Mouse (Mus musculus): ENCODE data around the gene Gm9046. TPM values are rescaled to one million over a fixed set of nuclear protein-coding genes. Genes with fewer than 3 reads are reported as not detected.
"Not testable (repeated sequence)": the region's sequence is repeated elsewhere in the genome, so short reads cannot be mapped to it uniquely, and the experiment has no call there.

The Gm9046 gene
- total RNA-seq (2021), result not detected

DNA sequence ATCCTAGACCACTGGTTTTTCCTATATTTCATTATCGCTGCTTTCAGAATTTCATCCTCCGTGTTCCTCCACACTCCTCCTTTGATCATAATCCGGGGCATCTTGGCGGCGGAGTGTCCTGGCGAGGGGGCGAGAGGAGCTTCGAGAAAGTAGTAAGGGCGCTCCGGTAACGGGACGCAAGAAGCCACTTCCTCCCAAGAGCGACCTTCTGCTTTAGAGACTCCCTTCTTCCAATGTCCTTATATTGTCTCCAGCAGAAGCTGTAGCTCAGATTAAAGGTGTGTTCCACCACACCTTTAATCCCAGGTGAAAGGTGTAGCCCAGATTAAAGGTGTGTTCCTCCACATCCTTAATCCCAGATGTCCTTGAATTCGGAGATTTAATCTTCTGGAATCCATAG lies at the start of gene Gm9046:
Gm9046 (minus strand) TSS at position 101 of the 400 bp plus-strand sequence.
- DNase-seq (ENCODE audit: low spot score in 2 of 2); intact Hi-C loops (cut with DNase I): not testable (repeated sequence)

DNA sequence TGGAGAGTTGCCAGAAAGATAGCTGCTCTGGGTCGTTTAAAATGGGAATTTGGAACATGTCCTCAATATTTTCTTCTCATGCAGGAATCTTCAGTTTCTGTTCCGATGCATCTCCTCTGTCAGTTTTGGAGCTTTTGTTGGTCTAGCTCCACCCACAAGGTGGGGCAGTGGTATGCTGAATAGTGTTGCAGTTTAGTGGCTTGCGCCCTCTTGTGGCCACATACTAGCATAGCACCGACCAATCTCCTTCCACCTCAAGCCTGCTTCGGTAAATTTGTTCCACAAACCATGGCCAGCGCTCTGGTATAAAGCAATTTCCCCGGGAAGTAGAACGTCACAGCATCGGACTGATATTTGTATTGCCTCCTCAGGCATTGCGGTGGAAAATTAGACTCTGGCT lies 27.4 kb upstream of the Gm9046 start:
- intact Hi-C loops (cut with DNase I), result no loop called here
- peak; percentile 75 to 76 for DNase-seq (ENCODE audit: low spot score in 2 of 2)

DNA sequence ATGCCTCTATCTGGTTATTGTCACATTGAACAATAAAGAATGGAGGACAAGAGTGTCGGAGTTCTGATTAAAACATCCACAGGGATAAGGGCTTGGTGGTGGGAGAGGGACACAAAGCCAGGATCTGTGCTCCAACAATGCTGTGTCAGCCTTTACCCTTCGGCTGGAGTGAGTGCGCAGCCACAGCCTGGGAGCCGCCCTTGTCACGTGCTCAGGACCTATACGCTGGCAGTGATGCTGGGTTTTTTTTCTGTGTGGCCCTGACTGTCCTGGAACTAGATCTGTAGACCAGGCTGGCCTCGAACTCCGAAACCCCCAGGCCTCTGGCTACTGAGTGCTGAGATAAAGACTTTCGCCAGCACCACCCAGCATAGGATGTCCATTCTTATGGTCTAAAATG lies 26.5 kb upstream of the Gm9046 start:
- no peak for DNase-seq (ENCODE audit: low spot score in 2 of 2)
- intact Hi-C loops (cut with DNase I), result no loop called here

DNA sequence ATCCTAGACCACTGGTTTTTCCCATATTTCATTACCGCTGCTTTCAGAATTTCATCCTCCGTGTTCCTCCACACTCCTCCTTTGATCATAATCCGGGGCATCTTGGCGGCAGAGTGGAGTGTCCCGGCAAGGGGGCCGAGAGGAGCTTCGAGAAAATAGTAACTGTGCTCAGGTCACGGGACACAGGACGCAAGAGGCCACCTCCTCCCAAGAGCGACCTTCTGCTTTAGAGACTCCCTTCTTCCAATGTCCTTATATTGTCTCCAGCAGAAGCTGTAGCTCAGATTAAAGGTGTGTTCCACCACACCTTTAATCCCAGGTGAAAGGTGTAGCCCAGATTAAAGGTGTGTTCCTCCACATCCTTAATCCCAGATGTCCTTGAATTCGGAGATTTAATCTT lies 10.9 kb upstream of the Gm9046 start, which contains the start of gene Gm9049:
Gm9049 (minus strand) TSS at position 101 of the 400 bp plus-strand sequence.
- intact Hi-C loops (cut with DNase I); DNase-seq (ENCODE audit: low spot score in 2 of 2): not testable (repeated sequence)

DNA sequence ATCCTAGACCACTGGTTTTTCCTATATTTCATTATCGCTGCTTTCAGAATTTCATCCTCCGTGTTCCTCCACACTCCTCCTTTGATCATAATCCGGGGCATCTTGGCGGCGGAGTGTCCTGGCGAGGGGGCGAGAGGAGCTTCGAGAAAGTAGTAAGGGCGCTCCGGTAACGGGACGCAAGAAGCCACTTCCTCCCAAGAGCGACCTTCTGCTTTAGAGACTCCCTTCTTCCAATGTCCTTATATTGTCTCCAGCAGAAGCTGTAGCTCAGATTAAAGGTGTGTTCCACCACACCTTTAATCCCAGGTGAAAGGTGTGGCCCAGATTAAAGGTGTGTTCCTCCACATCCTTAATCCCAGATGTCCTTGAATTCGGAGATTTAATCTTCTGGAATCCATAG lies 5.5 kb upstream of the Gm9046 start, which contains the start of gene Gm9048:
Gm9048 (minus strand) TSS at position 101 of the 400 bp plus-strand sequence.
- DNase-seq (ENCODE audit: low spot score in 2 of 2); intact Hi-C loops (cut with DNase I): not testable (repeated sequence)

DNA sequence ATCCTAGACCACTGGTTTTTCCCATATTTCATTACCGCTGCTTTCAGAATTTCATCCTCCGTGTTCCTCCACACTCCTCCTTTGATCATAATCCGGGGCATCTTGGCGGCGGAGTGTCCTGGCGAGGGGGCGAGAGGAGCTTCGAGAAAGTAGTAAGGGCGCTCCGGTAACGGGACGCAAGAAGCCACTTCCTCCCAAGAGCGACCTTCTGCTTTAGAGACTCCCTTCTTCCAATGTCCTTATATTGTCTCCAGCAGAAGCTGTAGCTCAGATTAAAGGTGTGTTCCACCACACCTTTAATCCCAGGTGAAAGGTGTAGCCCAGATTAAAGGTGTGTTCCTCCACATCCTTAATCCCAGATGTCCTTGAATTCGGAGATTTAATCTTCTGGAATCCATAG lies 5.3 kb downstream of the Gm9046 start, which contains the start of gene Gm9045:
Gm9045 (minus strand) TSS at position 101 of the 400 bp plus-strand sequence.
- intact Hi-C loops (cut with DNase I); DNase-seq (ENCODE audit: low spot score in 2 of 2): not testable (repeated sequence)

DNA sequence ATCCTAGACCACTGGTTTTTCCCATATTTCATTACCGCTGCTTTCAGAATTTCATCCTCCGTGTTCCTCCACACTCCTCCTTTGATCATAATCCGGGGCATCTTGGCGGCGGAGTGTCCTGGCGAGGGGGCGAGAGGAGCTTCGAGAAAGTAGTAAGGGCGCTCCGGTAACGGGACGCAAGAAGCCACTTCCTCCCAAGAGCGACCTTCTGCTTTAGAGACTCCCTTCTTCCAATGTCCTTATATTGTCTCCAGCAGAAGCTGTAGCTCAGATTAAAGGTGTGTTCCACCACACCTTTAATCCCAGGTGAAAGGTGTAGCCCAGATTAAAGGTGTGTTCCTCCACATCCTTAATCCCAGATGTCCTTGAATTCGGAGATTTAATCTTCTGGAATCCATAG lies 10.7 kb downstream of the Gm9046 start, which contains the start of gene Gm9044:
Gm9044 (minus strand) TSS at position 101 of the 400 bp plus-strand sequence.
- intact Hi-C loops (cut with DNase I); DNase-seq (ENCODE audit: low spot score in 2 of 2): not testable (repeated sequence)

DNA sequence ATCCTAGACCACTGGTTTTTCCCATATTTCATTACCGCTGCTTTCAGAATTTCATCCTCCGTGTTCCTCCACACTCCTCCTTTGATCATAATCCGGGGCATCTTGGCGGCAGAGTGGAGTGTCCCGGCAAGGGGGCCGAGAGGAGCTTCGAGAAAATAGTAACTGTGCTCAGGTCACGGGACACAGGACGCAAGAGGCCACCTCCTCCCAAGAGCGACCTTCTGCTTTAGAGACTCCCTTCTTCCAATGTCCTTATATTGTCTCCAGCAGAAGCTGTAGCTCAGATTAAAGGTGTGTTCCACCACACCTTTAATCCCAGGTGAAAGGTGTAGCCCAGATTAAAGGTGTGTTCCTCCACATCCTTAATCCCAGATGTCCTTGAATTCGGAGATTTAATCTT lies 16.2 kb downstream of the Gm9046 start, which contains the start of gene Gm9040:
Gm9040 (minus strand) TSS at position 101 of the 400 bp plus-strand sequence.
- DNase-seq (ENCODE audit: low spot score in 2 of 2); intact Hi-C loops (cut with DNase I): not testable (repeated sequence)

DNA sequence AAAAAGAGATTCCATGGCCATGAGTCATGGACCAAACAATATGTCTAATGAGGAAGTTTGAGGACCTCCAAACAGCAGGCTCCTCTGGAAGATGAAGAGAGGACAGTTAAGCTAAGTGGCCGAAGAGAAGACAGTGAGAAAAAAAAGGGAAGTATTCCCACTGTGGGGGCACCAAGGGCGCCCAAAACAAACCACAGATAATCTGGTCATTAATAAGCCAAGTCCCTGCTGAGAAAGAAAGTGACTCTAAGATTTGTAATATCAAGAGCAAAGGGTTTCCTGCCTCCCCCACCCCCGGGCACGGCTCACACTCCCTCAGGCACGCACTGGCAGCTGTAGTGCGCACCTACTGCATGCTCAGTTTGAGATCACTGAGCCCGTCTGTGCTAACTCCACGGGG lies 24.0 kb downstream of the Gm9046 start:
- intact Hi-C loops (cut with DNase I), result no loop called here
- DNase-seq (ENCODE audit: low spot score in 2 of 2), result no peak

DNA sequence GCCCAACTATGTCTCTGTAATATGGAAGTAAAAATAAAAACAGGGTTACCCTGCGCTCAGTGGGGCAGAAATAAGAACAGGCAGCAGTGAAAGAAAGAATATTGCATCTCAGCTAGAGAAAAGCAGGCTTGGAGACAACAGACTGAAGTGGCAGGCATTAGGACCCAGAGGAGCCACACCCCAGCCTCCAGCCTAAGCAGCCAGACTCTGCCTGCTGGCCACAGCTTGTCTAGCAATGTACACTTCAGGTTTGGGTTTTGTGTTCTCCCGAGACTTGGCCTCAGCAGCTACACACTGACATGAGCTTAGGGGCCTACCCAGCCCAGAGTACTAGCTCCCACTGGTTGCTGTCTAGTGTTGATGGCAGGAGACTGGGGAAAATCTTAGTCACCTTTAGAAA lies 40.9 kb downstream of the Gm9046 start:
- intact Hi-C loops (cut with DNase I); DNase-seq (ENCODE audit: low spot score in 2 of 2): not testable (repeated sequence)

DNA sequence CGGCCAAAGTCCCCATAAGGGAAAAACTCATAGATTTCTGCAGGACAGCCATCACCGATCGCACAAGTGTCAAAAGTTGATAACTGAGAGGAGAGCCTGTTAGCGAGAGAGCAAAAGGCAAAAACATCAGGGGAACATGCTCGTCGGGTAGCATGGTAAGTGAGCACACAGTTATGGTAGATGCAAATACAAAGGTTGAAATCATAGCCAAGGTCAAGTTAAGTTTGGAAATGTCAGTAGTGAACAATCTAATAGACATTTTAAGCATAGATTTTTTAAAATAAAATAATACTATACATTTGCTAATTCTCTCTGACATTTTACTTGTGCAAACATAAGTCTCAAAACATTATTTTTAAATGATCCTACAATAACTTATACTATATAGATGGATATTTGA lies 48.1 kb downstream of the Gm9046 start, which contains the start of gene Iltifb:
Iltifb (minus strand) TSS at position 101 of the 400 bp plus-strand sequence.
- intact Hi-C loops (cut with DNase I), result no loop called here
- DNase-seq (ENCODE audit: low spot score in 2 of 2), result no peak

Other genes starting within 250 kb of the Gm9046 start
- gene Mdm1, start 201.4 kb downstream of the Gm9046 start, total RNA-seq (2021), result 1 to 10 TPM; 3.9 to 8.1 TPM
- gene Il22, start 138.3 kb downstream of the Gm9046 start, total RNA-seq (2021), result not detected
- under 1 TPM; 0.76 to 0.84 TPM for gene Gm32717, start 102.5 kb downstream of the Gm9046 start, total RNA-seq (2021)
- under 1 TPM; 0.76 to 0.84 TPM for gene Gm32802, start 84.6 kb downstream of the Gm9046 start, total RNA-seq (2021)
- gene Iltifb, start 48.2 kb downstream of the Gm9046 start, total RNA-seq (2021), result not detected
- not detected for gene Gm9040, start 16.3 kb downstream of the Gm9046 start, total RNA-seq (2021)
- not detected for gene Gm9044, start 10.8 kb downstream of the Gm9046 start, total RNA-seq (2021)
- gene Gm9045, start 5.4 kb downstream of the Gm9046 start, total RNA-seq (2021), result not detected
- gene Gm9048, start 5.4 kb upstream of the Gm9046 start, total RNA-seq (2021), result not detected
- not detected for gene Gm9049, start 10.8 kb upstream of the Gm9046 start, total RNA-seq (2021)
- gene Ifng, start 97.8 kb upstream of the Gm9046 start, total RNA-seq (2021), result not detected

All from left cerebral cortex, postnatal 36 days (tissue).